ENCODE assay signal across 9 mouse cellular contexts in the genomic region with DNA sequence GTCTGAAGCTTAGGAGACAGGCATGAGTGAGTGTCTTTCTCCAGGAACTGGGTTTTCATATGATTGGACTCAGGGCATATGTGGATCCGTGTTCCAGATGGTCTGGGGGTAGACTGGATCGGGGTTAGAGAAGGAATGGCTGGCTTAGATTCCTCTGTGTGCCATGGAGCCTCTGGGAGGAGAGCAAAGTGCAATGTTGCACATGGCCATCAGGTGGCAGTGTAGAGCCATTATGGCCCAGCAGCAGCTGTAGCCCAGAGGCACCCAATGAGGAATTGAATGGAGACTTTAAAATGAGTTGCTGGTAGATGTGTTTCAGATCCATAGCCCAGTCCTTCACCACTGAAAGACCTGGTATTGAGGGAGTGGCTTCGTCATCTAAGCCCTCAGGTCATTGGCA. TPM values are rescaled to one million over a fixed set of nuclear protein-coding genes. Genes with fewer than 3 reads are reported as not detected.
DNase-seq lines count a peak whose midpoint lies in the region; ATAC-seq and TF ChIP-seq lines count a peak whose summit lies in the region.
"Had no signal": no experiment of that assay in that cellular context is flagged by ENCODE, and none has a peak within 500 bp of the region (broad histone marks: within the 10 kb centered on the region; RNA-seq: fewer than 3 reads in every experiment).

No protein-coding gene starts in this region.

- peak; percentile 71; the same call in 1 of the 2 replicates for ATAC-seq in embryonic facial prominence, embryonic 14.5 days (ENCODE audit: low read depth)
- peak; percentile 69 to 82; a peak in 3 of 4 replicates for ATAC-seq in hematopoietic stem cell, adult 5-6 weeks (replicated peaks in 1 of 2; ENCODE audit: insufficient read depth in 1 of 2, low FRiP score in 2 of 2, low TSS enrichment in 1 of 2, low read depth in 1 of 2, poor library complexity in 2 of 2, severe bottlenecking in 2 of 2)
- ATAC-seq in megakaryocyte, adult 5-6 weeks (ENCODE audit: poor library complexity, severe bottlenecking), result peak; percentile 91

- no peaks in the 10 kb centered on the region for H3K9me3 ChIP-seq in embryonic facial prominence, embryonic 14.5 days (ENCODE audit: control insufficient read depth, low read length)
- H3K9me3 ChIP-seq: megakaryocyte, embryonic 14.5 days had no signal

- no peak overlapping the region for H3K9ac ChIP-seq in embryonic facial prominence, embryonic 14.5 days (ENCODE audit: low read depth, low read length)

- no peaks in the 10 kb centered on the region for H3K36me3 ChIP-seq in kidney, adult 2 months (ENCODE audit: control insufficient read depth, insufficient read depth, low read length)
- H3K36me3 ChIP-seq in embryonic facial prominence, embryonic 14.5 days (ENCODE audit: control insufficient read depth, insufficient read depth, low read length), result peaks cover 15% of the 10 kb centered on the region

- no peak for TF ChIP-seq POLR2A in kidney, adult 2 months (IDR thresholded peaks at IDR 0.05; ENCODE audit: low read depth, low read length)
- TF ChIP-seq POLR2A in bone marrow macrophage, adult 2 months (IDR thresholded peaks at IDR 0.05; ENCODE audit: borderline replicate concordance, low read depth, low read length), result no peak

- TF ChIP-seq CTCF in kidney, adult 2 months (conservative IDR thresholded peaks at IDR 0.05; ENCODE audit: insufficient read depth, insufficient read length, low read depth, low read length), result peak; percentile 99
- TF ChIP-seq CTCF in bone marrow macrophage, adult 2 months (IDR thresholded peaks at IDR 0.05; ENCODE audit: low read depth, low read length), result peak; percentile 82

- no peaks in the 10 kb centered on the region for H3K4me1 ChIP-seq in kidney, adult 2 months (ENCODE audit: control insufficient read depth, insufficient read depth, low read length)
- no peaks in the 10 kb centered on the region for H3K4me1 ChIP-seq in bone marrow macrophage, adult 2 months (ENCODE audit: control insufficient read depth, insufficient read depth, low read length)
- H3K4me1 ChIP-seq in embryonic facial prominence, embryonic 14.5 days (ENCODE audit: control insufficient read depth, insufficient read depth, low read length), result no peaks in the 10 kb centered on the region

- DNase-seq in kidney, adult 2 months, result peak; percentile 58
- DNase-seq in kidney, adult 11 months, result no peak
- no peak for DNase-seq in embryonic facial prominence, embryonic 14.5 days (ENCODE audit: low spot score)
- DNase-seq in layer of hippocampus, postnatal 25 days (ENCODE audit: extremely low spot score in 1 of 2, low spot score in 1 of 2), result peak; percentile 59 to 68
- DNase-seq in right cerebral cortex, postnatal 14 days, result peak; percentile 57

- no peak overlapping the region for H3K4me2 ChIP-seq in embryonic facial prominence, embryonic 14.5 days (ENCODE audit: low read depth, low read length)

- H3K4me3 ChIP-seq in kidney, adult 2 months (ENCODE audit: insufficient read depth, low read depth, low read length), result no peak overlapping the region
- H3K4me3 ChIP-seq in bone marrow macrophage, adult 2 months (ENCODE audit: insufficient read depth, low read length), result no peak overlapping the region
- H3K4me3 ChIP-seq in embryonic facial prominence, embryonic 14.5 days (ENCODE audit: low read depth, low read length), result no peak overlapping the region
- H3K4me3 ChIP-seq: megakaryocyte, embryonic 14.5 days had no signal

- WGBS in kidney, adult 2 months, result 10% methylated on average over 3 of the region's 3 CpGs
- 8% methylated on average over 3 of the region's 3 CpGs for WGBS in embryonic facial prominence, embryonic 14.5 days

- no peak overlapping the region for H3K27ac ChIP-seq in kidney, adult 2 months (ENCODE audit: insufficient read depth, low read depth, low read length)
- no peak overlapping the region for H3K27ac ChIP-seq in bone marrow macrophage, adult 2 months (ENCODE audit: insufficient read depth, low read depth, low read length)
- H3K27ac ChIP-seq in embryonic facial prominence, embryonic 14.5 days (replicated peaks; ENCODE audit: low read depth, low read length), result no peak overlapping the region

- no peaks in the 10 kb centered on the region for H3K27me3 ChIP-seq in kidney, adult 2 months (replicated peaks; ENCODE audit: control insufficient read depth, insufficient read depth, low read length)
- no peaks in the 10 kb centered on the region for H3K27me3 ChIP-seq in embryonic facial prominence, embryonic 14.5 days (replicated peaks; ENCODE audit: control insufficient read depth, insufficient read depth, low read length)

RNA-seq across cellular contexts. Expression of gene C1qtnf1, which starts 17.8 kb away (rescaled TPM):
- 22.8 and 24.2 TPM in 2 replicates for polyA plus RNA-seq in kidney, adult 2 months (2012; rRNA removed)
- not detected in 2 replicates for polyA plus RNA-seq in bone marrow macrophage, adult 2 months (2012; ENCODE audit: insufficient read depth, insufficient read length, missing spikeins)
- polyA plus RNA-seq in embryonic facial prominence, embryonic 14.5 days (2014; fragmentation: Nextera tagmentation; extraction: Ambion mirVana), result 14.3 and 15.9 TPM in 2 replicates
- total RNA-seq in hematopoietic stem cell, adult 5-6 weeks (2017), result not detected in 2 replicates
- 1 to 10 TPM; 2.7 to 3.2 TPM for total RNA-seq in layer of hippocampus, postnatal 25 days (2021)
- total RNA-seq in megakaryocyte, adult 5-6 weeks (2015), result not detected in 2 replicates
- total RNA-seq in megakaryocyte, adult 5-6 weeks (2017), result not detected in 2 replicates

RNA-seq across cellular contexts. Expression of gene Cant1, which starts 27.0 kb away (rescaled TPM):
- polyA plus RNA-seq in kidney, adult 2 months (2012; rRNA removed), result 42.6 and 53.0 TPM in 2 replicates
- 31.9 and 36.2 TPM in 2 replicates for polyA plus RNA-seq in bone marrow macrophage, adult 2 months (2012; ENCODE audit: insufficient read depth, insufficient read length, missing spikeins)
- polyA plus RNA-seq in embryonic facial prominence, embryonic 14.5 days (2014; fragmentation: Nextera tagmentation; extraction: Ambion mirVana), result 30.8 and 30.9 TPM in 2 replicates
- 19.4 and 22.5 TPM in 2 replicates for total RNA-seq in hematopoietic stem cell, adult 5-6 weeks (2017)
- 10 to 100 TPM; 38.7 to 39.0 TPM for total RNA-seq in layer of hippocampus, postnatal 25 days (2021)
- 18.9 and 19.2 TPM in 2 replicates for total RNA-seq in megakaryocyte, adult 5-6 weeks (2015)
- 16.9 and 19.0 TPM in 2 replicates for total RNA-seq in megakaryocyte, adult 5-6 weeks (2017)

RNA-seq across cellular contexts. Expression of gene Engase, which starts 30.8 kb away (rescaled TPM):
- 10.5 and 12.3 TPM in 2 replicates for polyA plus RNA-seq in kidney, adult 2 months (2012; rRNA removed)
- polyA plus RNA-seq in bone marrow macrophage, adult 2 months (2012; ENCODE audit: insufficient read depth, insufficient read length, missing spikeins), result 32.7 and 38.9 TPM in 2 replicates
- polyA plus RNA-seq in embryonic facial prominence, embryonic 14.5 days (2014; fragmentation: Nextera tagmentation; extraction: Ambion mirVana), result 6.0 and 7.6 TPM in 2 replicates
- total RNA-seq in hematopoietic stem cell, adult 5-6 weeks (2017), result 5.9 and 6.7 TPM in 2 replicates
- 10 to 100 TPM; 12.3 to 14.1 TPM for total RNA-seq in layer of hippocampus, postnatal 25 days (2021)
- 1.3 TPM in 2 replicates for total RNA-seq in megakaryocyte, adult 5-6 weeks (2015)
- total RNA-seq in megakaryocyte, adult 5-6 weeks (2017), result 3.7 and 5.5 TPM in 2 replicates

RNA-seq across cellular contexts. Expression of gene Lgals3bp, which starts 44.0 kb away (rescaled TPM):
- polyA plus RNA-seq in kidney, adult 2 months (2012; rRNA removed), result 360 and 363 TPM in 2 replicates
- 786 and 891 TPM in 2 replicates for polyA plus RNA-seq in bone marrow macrophage, adult 2 months (2012; ENCODE audit: insufficient read depth, insufficient read length, missing spikeins)
- polyA plus RNA-seq in embryonic facial prominence, embryonic 14.5 days (2014; fragmentation: Nextera tagmentation; extraction: Ambion mirVana), result 11.8 and 14.2 TPM in 2 replicates
- 133 and 164 TPM in 2 replicates for total RNA-seq in hematopoietic stem cell, adult 5-6 weeks (2017)
- total RNA-seq in layer of hippocampus, postnatal 25 days (2021), result 10 to 100 TPM; 13.5 to 14.2 TPM
- 63.8 and 78.5 TPM in 2 replicates for total RNA-seq in megakaryocyte, adult 5-6 weeks (2015)
- total RNA-seq in megakaryocyte, adult 5-6 weeks (2017), result 42.1 and 48.1 TPM in 2 replicates

Comparison
In these comparisons a context has a peak if more than half of its experiments do, and no peak if none do; other contexts are left out.
1. DNase-seq: peak in kidney, adult 2 months (single experiment), layer of hippocampus, postnatal 25 days (2 of 2) and right cerebral cortex, postnatal 14 days (single experiment); none in kidney, adult 11 months (single experiment) and embryonic facial prominence, embryonic 14.5 days (single experiment).
2. Peak in every context shown above with its lines, with median percentiles within 50 percentile points of each other: ATAC-seq.